Mouse (Mus musculus) stomach, postnatal 0 days (tissue): Measurements from ENCODE around the gene Oxct1. TPM values are rescaled to one million over a fixed set of nuclear protein-coding genes. Genes with fewer than 3 reads are reported as not detected.

Source experiments
- ATAC-seq: fragments of 200-750 bp; cut with Nextera tagmentation; 2 replicates; pipeline ENCODE4 v1.8.0; 2017; ENCODE audit not compliant: low FRiP score, low TSS enrichment
- DNase-seq: peaks from one replicate; pipeline ENCODE4 v3.0.0-alpha.2; 2016; ENCODE audit warnings: low spot score
- H3K27ac ChIP-seq: fragments of 300-500 bp; sonication (generic); replicated peaks from 2 replicates; pipeline ENCODE4 v1.5.1; 2014; ENCODE audit warnings: mild to moderate bottlenecking, control low read depth
- H3K27me3 ChIP-seq: fragments of 300-500 bp; sonication (generic); 2 replicates; pipeline ENCODE4 v1.6.1; 2014; ENCODE audit warnings: low read length; ENCODE audit not compliant: control insufficient read depth, insufficient read depth
- H3K36me3 ChIP-seq: fragments of 300-500 bp; sonication (generic); 2 replicates; pipeline ENCODE4 v1.6.1; 2014; ENCODE audit warnings: low read length, mixed read lengths; ENCODE audit not compliant: control insufficient read depth, insufficient read depth
- H3K4me1 ChIP-seq: fragments of 300-500 bp; sonication (generic); replicated peaks from 2 replicates; pipeline ENCODE4 v1.6.1; 2014; ENCODE audit warnings: antibody characterized with exemption; ENCODE audit not compliant: control insufficient read depth, insufficient read depth
- H3K4me2 ChIP-seq: fragments of 300-500 bp; sonication (generic); replicated peaks from 2 replicates; pipeline ENCODE4 v1.6.1; 2014; ENCODE audit warnings: low read depth, mild to moderate bottlenecking, control low read depth, moderate library complexity
- H3K4me3 ChIP-seq: fragments of 300-500 bp; sonication (generic); 2 replicates; pipeline ENCODE4 v1.5.1; 2014; ENCODE audit warnings: low read depth, low read length, control low read depth
- H3K9ac ChIP-seq: fragments of 300-500 bp; sonication (generic); 2 replicates; pipeline ENCODE4 v1.6.1; 2014; ENCODE audit warnings: mild to moderate bottlenecking, low read length, control low read depth, mixed read lengths
- H3K9me3 ChIP-seq: fragments of 300-500 bp; sonication (generic); 2 replicates; pipeline ENCODE4 v1.6.1; 2016; ENCODE audit warnings: low read length; ENCODE audit not compliant: control insufficient read depth
- CTCF ChIP-seq: IDR thresholded peaks from 2 replicates; pipeline ENCODE4 v1.5.1; 2016; ENCODE audit warnings: antibody characterized with exemption, low read depth, mild to moderate bottlenecking, moderate library complexity
- EP300 ChIP-seq: optimal IDR thresholded peaks from 2 replicates; pipeline ENCODE3; 2016; ENCODE audit warnings: antibody characterized with exemption
- WGBS: fragments of 180-500 bp; shearing (Covaris S2); extraction: QIAGEN DNeasy Blood & Tissue Kit; methylation state at CpG from one replicate; pipeline ENCODE4 v1.1.7; 2014; 5-methylcytosine and 5-hydroxymethylcytosine counted together
- polyA plus RNA-seq: library from polyadenylated mRNA; unstranded; fragments of >200 nt; fragmentation: Nextera tagmentation; extraction: Ambion mirVana; gene quantifications from 2 replicates; pipeline ENCODE4 v1.2.1, GENCODE M21; 2015

Oxct1 gene
- polyA plus RNA-seq, 1 experiment from 2014 or later: 131 TPM

DNA sequence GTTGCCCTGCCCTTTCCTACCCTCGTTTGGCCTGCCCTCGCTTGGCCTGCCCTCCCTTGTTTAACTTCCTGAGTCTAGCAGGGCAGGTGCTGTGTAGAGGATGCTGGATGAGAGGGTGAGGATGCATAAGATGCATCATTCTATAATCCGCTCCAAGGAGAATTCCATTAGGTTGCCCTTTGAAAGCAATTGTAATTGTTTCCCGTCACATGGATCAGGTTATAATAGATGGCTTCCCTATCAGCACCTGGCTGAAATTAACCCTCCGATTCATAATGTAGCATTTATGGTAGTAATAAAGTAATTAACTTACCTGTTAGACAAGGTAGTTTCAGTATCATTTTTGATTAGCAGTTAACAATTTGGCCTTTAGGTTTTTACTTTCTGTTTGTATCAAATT, 119.2 kb downstream of the Oxct1 start:
- Histone ChIP-seq H3K36me3 (peaks cover 5% of the 10 kb centered on the region; the same call in 1 of the 2 replicates), H3K27me3 (no peaks in the 10 kb centered on the region), H3K4me2 (no peak overlapping the region), H3K4me1 (no peaks in the 10 kb centered on the region), H3K9ac (no peak overlapping the region), H3K27ac (no peak overlapping the region), H3K4me3 (no peak overlapping the region), H3K9me3 (no peaks in the 10 kb centered on the region)
- WGBS: 80% methylated on average over 5 of the region's 5 CpGs
- ATAC-seq (no peak), DNase-seq (no peak)
- no peak for TF ChIP-seq CTCF
- TF ChIP-seq EP300: no peak

DNA sequence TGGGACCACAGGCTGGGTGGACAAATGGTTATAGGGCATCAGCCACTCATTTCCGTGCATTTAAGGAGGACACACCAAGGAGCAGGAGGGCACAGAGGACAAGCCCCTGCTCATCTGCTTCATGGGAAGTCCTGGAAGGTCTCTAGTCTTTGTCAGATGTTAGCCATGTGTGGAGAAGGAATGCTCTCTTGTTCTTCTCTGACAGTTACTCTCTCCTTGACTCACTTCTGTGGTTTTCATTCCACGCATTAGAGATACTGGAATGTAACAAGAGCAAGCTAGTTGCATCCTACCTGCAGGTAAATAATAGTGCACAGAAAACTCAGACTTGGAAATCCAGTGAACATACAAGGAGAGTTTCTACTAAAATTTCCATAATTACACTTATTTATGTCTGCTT, 121.5 kb downstream of the Oxct1 start:
- TF ChIP-seq EP300 (no peak), CTCF (no peak)
- no peak overlapping the region for H3K9ac ChIP-seq
- ATAC-seq (no peak), DNase-seq (no peak)
- H3K27me3 ChIP-seq: no peaks in the 10 kb centered on the region
- H3K4me2 ChIP-seq: no peak overlapping the region
- H3K27ac ChIP-seq: no peak overlapping the region
- H3K9me3 ChIP-seq: no peaks in the 10 kb centered on the region
- H3K4me1 ChIP-seq: no peaks in the 10 kb centered on the region
- H3K4me3 ChIP-seq: no peak overlapping the region
- peaks cover 5% of the 10 kb centered on the region; the same call in 1 of the 2 replicates for H3K36me3 ChIP-seq
- WGBS: 82% methylated on average over 2 of the region's 2 CpGs

GRCm38 (mm10) chr15:4148649-4149389, 122.6 kb downstream of the Oxct1 start:
- H3K9ac ChIP-seq: no peak overlapping the region
- no peak for DNase-seq
- ATAC-seq: no peak
- WGBS: 70% methylated on average over 8 of the region's 8 CpGs
- no peak overlapping the region for H3K27ac ChIP-seq
- H3K4me2 ChIP-seq: no peak overlapping the region
- no peaks in the 10 kb centered on the region for H3K4me1 ChIP-seq
- peaks cover 5% of the 10 kb centered on the region; the same call in 1 of the 2 replicates for H3K36me3 ChIP-seq
- no peaks in the 10 kb centered on the region for H3K27me3 ChIP-seq
- TF ChIP-seq CTCF (no peak), EP300 (no peak)
- no peaks in the 10 kb centered on the region for H3K9me3 ChIP-seq
- H3K4me3 ChIP-seq: no peak overlapping the region

DNA sequence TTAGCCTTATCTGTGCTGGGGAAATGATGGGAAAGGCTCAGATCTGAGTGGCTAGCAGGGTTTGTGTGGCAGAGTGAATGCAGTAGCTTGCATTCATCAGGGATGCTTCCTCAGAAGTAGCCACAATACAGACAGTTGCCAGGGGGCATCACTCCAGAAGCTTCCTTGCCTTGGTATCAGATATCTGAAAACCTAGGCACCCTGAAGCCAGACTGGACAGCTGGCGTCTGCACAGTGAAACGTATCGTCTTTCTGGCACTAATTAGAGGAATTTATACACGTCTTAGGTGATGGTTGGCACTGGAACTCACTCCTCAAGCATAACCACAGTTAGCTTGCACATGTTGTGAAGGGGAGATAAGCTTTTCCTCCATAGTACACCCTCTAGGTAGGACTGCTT, 128.5 kb downstream of the Oxct1 start:
- DNase-seq (no peak), ATAC-seq (no peak)
- WGBS: 93% methylated on average over 4 of the region's 4 CpGs
- Histone ChIP-seq H3K4me1 (no peaks in the 10 kb centered on the region), H3K4me2 (no peak overlapping the region), H3K27ac (no peak overlapping the region), H3K4me3 (no peak overlapping the region), H3K36me3 (0 out of 2 replicates have a peak, but pooled peaks cover 6% of the 10 kb centered on the region), H3K9ac (no peak overlapping the region), H3K27me3 (no peaks in the 10 kb centered on the region), H3K9me3 (no peaks in the 10 kb centered on the region)
- TF ChIP-seq CTCF (no peak), EP300 (no peak)

DNA sequence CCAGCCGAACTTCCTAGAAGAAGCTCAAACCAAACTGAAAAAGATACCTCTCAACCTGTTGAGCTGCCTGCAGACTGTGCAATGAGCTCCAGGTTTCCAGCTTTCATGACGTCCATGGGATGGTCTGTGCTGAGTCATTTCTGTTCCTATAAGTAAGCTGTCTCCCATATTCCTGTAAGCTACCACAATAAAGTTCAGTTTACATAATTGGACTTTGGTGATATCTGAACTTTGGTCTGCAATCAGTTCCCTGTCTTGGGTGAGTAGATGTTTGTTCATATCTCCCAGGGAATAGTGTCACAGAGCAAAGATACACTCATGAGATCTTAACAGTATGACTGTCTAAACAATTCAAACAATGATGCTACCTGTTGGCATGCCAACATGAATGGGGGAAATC, 141.8 kb downstream of the Oxct1 start:
- ATAC-seq (no peak), DNase-seq (no peak)
- no peak overlapping the region for H3K27ac ChIP-seq
- H3K4me3 ChIP-seq: no peak overlapping the region
- no peaks in the 10 kb centered on the region for H3K36me3 ChIP-seq
- H3K9me3 ChIP-seq: no peaks in the 10 kb centered on the region
- TF ChIP-seq CTCF (no peak), EP300 (no peak)
- H3K9ac ChIP-seq: no peak overlapping the region
- no peak overlapping the region for H3K4me2 ChIP-seq
- H3K4me1 ChIP-seq: no peaks in the 10 kb centered on the region
- no peaks in the 10 kb centered on the region for H3K27me3 ChIP-seq
- WGBS: 79% methylated on average over 2 of the region's 2 CpGs

- H3K4me3 ChIP-seq: no peak overlapping the region
- H3K27ac ChIP-seq: no peak overlapping the region
- no peak overlapping the region for H3K4me2 ChIP-seq
- no peaks in the 10 kb centered on the region for H3K4me1 ChIP-seq
- no peak for DNase-seq
- no peaks in the 10 kb centered on the region for H3K36me3 ChIP-seq
- WGBS: 69% methylated on average over 2 of the region's 2 CpGs
- TF ChIP-seq CTCF (no peak), EP300 (no peak)
- no peaks in the 10 kb centered on the region for H3K27me3 ChIP-seq
- no peak overlapping the region for H3K9ac ChIP-seq
- ATAC-seq: no peak
- H3K9me3 ChIP-seq: no peaks in the 10 kb centered on the region
These were observed 145.4 kb downstream of the Oxct1 start for GRCm38 (mm10) chr15:4171600-4171999.
